Mouse (Mus musculus) megakaryocyte-erythroid progenitor cell, adult 5-6 weeks (primary cell): ENCODE results near the gene E2f4. TPM values are rescaled to one million over a fixed set of nuclear protein-coding genes. Genes with fewer than 3 reads are reported as not detected.

ENCODE experiments used
- ATAC-seq: replicated peaks from 2 replicates; pipeline ENCODE4 v1.8.0; 2016; ENCODE audit warnings: mild to moderate bottlenecking, inconsistent platforms; ENCODE audit not compliant: severe bottlenecking, poor library complexity, low FRiP score, low TSS enrichment
- total RNA-seq, 2 experiments: library from RNA; stranded (forward) in 1 of 2; stranded (reverse) in 1 of 2; fragments of 200-1000, 215-1000 nt in 1 of 2; fragments of >200 nt in 1 of 2; fragmentation: Nextera tagmentation in 1 of 2; gene quantifications; 2 replicates each; pipeline ENCODE4 v1.2.3; 2014 to 2017

The E2f4 gene
- total RNA-seq, 2 experiments from 2014 or later, result 128 to 390 TPM

DNA sequence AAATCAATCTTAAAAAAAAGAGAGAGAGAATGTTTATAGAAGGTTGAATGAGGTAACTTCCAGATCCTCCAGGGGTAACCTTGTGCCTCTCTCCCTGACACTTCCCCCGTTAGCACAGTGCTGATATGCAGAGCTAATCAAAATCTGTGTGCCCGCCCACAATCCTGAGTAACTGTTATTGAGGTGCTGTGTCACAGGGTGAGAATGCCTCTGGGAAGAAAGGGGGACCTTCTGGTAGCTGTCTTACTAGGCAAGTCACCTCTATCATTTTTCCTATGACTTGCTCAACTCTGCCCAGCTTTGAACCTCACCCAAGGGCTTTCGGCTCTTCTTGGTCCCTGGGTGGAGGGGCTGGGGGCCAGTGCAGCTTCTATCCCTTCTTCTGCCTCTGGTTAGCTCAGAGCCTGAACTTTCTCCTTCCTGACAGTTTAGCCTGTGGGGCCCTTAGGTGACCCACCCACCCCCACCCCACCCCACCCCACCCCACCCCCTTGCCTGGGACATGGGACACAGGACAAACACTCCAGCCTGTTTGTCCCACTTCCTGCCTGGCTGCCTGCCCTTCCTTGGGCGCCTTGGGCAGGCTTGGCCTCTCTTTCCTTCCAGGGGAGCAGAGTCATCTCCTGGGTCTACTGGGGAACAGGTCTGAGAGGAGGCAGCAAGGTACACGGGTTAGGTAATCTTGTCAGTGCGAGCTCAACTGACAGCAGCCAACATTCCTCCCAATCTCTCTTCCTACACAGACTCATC, 42.6 kb downstream of the E2f4 start:
- ATAC-seq, result peak; percentile 60

DNA sequence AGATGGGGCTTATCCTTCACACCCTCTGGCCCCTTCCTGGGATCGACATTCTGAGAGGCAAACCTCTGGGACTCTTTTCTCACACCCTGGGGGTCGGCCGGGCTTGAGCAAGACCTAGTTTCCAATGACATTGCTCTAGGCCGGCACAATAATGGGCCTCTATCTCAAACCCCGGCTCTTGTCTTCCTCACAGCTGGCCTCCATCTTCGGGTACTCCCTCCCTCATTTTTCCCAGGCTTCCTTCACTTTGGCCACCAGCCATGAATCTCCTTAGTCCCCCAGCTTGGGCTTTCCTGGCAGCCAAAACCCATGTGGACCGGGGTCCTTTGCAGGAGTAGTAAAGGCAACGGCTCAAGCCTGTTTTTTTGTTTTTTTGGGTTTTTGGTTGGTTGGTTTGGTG, 43.9 kb downstream of the E2f4 start:
- no peak for ATAC-seq

- ATAC-seq, result no peak
Observed at GRCm38 (mm10) chr8:105342768-105343167, 45.3 kb downstream of the E2f4 start.

DNA sequence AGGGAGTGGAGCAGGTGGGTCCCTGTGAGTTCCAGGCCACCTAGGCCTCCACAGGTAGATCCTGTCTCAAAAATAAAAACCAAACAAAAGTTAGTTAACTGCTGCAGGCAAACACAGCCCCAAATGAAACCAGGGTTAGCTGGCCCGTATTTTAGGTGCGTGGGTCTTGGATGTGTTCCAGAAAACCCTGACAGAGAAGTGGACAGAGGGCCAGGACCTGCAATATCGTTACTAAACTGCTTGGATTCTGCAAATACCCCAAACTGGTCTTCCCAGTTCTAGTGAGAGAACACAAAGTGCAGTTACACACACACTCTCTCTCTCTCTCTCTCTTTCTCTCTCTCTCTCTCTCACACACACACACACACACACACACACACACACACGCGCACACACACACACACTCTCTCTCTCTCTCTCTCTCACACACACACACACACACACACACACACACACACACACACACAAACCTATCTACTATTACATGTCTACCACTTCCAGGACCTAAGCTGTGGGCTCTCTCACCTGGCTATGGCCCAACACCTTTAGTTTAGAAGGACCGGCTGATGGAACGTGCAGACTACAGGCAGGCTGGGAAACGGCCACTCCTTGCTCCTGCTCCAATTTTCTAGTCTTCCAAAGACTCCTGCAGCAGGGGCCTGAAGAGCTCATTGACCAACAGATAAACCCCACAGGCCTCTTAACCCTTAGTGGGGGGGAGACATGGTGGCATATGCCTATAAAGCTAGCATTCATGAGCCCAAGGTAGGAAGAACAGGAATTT, 46.5 kb downstream of the E2f4 start:
- ATAC-seq, result no peak

DNA sequence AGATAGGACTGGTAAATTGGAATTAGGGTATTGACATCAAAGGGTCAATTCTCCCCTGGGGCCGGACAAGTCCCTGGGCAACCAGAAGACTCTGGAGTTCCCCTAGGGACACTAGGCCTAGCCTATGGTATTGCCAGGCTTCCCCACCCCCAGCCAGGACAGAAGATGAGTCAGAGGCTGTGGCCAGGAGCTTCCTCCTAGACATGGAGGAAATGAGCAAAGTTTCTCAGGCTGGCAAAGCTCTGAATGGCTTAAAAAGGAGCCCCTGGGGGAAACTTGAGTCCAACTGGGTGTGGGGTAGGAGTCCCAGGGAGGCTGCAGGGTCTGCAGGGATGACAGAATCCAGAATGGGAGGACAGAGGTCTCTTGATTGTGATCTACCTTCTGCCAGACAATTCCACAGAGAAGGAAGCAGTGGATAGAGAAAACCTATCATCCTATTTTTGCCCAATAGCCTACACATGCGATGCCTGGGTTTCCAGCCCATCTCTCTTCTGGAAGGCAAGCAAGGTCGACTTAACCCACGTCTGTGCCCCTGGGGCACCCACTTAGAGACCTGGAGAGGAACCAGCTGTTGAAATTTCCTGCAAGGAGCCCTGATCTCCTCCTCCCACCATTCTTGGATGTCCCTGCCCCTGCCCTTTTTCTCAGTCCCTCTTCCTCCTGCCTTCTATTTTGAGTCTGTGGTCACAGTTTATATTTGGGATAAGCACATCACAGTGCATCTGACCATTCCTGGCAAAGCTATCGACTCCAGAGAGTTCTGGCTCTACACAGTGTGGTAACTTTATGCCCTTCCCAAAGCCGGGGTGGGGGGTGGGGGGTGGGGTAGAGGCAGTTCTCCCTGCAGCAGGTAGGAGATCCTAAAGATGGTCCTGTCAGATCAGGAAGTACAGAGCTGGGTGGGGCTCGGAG, 47.9 kb downstream of the E2f4 start:
- ATAC-seq, result no peak

DNA sequence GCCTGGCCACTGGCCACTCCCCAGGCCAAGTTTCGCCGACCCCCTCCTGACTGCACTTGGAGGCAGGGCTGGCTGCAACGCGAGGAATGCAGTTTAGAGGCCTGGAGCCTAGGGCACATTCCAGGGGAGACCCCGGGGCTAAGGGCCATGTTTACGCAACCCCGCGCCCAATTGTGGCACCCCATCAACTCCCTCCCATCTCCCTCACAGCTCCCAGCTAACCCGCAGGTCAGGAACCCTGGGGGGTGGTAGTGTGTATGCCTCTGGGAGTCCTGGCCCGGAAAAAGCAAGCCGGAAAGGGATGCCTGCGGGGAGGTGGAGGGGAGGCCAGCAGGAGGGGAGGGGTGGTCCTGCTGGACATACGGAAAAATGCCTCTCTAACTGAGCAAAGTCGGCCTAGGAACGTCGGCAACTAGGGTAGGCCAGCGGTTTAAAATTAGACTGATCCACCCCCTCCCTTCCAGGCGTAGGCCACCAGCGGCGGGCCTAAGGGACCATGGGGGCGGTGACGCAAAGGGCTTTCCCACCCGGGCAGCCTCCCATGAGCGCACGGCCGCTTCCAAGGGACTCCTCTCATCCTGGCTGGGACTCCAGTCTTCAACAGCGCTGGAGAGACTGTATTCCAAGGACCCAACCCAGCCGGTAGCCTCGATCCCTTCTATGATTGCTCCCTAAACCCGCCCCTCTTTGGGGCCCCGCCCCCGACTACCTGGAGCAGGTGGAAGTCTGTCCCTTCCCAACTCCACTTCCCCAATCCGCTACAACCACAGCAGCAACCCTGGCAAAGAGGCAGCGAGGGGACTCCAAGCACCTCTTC, 49.4 kb downstream of the E2f4 start:
- no peak for ATAC-seq

DNA sequence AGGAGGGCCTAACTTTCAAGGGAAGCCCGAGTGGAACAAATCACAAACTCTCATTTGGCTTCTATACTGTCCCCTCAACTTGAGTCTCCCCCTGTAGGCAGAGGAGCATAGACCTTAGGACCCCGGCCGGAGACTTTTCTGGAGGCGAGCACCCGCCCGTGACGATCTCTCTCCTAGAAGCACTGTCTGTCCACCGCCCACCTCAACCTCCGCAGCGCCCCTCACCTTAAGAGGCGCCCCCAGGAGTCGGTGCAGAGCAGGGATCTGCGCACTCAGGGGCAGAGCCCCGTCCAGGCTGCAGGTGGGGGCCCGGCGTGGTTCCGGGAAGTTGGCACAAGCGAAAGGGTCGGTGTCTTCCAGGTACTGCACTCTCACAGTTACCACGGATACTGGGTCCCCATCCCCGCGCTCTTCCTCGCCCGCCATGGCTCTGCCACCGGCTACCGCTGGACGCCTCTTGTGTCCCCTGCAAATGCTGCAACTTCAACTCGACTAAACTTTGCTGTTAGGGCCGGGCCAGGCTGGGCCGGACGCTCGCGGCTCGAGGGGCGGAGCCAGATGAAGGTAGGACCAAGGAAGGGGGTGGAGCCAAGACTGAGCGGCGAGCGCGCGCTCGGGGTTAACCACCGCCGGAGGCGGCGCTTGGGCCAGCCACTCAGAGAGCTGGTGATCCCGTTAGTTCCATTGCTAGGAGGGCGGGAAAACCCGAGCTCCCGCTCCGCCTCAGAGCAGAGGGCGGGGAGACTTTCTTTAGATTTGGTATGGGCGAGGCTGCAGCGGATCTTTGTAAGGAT, 50.2 kb downstream of the E2f4 start, which contains the start of gene Fhod1:
Fhod1 (minus strand) TSS at position 526 of the 794 bp plus-strand sequence.
- peak; percentile 94 for ATAC-seq

DNA sequence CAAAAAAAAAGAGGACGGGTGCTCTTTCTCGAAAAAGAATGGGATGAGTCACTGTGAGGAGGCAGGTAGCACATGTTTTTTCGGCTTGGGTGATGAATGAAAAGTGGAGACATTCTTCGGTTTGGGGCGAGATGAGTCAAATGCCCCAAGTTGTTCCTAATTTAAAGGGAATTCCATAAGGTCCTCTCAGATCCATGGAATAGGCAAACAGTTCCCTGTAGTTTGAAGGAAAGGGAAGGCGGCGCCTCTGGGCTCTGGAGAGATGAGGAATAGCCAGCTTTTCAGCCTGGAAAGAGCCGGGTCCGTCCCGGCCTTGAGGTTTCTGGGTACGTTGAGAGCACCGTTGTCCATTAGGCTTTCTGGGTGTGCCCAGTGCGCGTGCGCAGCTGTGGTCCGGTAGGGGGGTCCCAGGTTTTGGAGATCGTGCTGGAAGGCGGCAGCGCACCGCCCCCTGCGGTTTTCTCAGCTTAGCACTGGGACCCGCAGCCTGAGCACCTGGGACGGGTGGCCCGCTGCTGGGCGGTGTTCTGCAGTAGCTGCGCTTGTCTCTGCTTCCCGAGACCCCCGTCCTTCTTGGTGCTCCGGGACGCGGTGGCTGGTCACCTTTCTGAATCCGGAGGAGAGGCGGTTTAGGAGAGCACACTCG, 51.1 kb downstream of the E2f4 start, which contains the start of gene Slc9a5:
Slc9a5 (plus strand) TSS at position 394 of the 646 bp plus-strand sequence.
- ATAC-seq, result no peak

DNA sequence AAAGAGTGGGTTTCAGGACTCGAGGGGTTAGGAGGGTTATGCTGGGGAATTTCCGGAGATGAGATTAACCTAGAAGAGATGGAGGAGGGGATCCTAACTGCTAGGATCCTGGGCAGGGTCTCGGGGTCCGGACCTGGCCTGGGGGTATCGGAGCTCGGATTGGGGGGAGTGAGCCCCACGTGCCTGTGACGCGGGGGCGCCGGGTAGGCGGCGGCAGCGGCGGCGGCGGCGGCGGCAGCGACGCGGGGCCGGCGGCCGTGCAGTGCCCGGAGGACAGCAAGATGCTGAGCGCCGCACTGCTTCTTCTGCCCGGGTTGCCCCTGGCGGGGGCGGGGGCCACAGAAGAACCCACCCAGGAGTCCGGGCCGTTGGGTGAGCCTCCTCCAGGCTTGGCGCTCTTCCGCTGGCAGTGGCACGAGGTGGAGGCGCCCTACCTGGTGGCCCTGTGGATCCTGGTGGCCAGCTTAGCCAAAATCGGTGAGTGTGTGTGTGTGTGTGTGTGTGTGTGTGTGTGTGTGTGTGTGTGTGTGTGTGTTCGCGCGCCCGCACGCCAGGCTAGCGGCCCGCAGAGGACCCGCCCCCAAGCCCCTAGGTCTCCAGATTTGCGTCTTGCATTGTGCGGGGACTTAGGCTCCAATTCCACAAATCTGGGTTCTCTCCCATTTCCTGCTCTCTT, 51.8 kb downstream of the E2f4 start:
- ATAC-seq, result no peak

DNA sequence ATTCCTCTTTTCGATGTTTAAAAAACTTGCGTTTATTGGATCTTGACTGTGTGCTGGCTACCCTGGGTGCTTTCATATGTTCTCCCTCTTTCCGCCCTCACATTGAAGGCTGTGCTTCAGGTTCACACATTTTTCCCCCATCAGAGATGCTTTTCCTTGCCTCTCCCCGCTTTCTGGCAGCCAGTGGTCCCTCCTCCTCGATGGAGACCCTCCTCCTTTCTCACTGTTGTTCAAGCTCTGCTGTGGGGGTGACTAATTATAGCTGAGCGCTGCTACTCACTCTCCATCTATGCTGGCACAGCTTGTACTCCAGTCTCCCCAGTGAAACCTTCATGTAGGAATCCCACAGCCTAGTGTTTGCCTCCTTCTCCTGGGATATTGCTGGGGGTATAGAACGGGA, 52.7 kb downstream of the E2f4 start:
- ATAC-seq, result no peak

DNA sequence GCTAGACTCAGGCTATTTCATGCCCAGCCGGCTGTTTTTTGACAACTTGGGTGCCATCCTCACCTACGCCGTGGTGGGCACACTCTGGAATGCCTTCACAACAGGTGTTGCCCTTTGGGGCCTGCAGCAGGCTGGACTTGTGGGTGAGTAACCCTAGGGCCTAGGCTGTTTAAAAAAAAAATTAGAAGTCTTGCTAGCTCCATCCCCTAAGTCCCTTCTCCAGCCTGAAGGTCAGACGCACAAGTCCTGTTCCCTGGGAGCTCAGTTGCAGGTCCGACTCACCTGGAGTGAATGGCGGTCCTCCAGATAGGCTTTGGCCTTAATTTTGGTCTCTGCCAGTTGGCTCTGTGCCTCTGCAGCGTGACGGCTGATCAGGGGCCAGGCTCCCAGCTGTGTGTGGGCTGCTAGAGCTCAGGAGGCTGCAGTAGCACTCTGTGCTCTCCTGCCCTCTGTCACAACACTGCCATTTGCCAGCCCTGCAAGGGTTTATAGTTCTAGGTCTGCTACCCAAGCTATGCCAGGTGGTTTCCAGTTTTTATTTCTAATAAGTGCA, 56.2 kb downstream of the E2f4 start:
- ATAC-seq, result no peak

DNA sequence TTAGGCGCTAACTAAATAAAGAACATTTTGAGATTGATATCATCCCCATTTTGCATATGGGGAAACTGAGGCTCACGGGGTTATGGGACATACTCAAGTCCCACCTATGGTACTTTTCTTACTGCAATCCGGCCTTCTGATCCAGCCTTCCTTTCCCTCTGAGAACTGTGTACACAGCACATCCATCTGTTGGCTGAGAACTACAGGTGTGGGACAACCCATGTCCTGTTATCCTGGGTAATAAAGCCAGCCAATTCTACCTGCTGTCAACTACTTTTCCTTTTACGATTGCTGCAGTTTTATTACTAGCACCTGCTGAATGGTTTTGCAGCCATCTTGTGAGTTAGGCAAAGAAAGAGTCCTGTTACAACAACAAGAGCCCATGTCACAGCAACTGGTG, 57.1 kb downstream of the E2f4 start:
- no peak for ATAC-seq

Other genes with a start within 250 kb of the E2f4 start
- not detected in 2 replicates for gene Ces3a, start 249.1 kb upstream of the E2f4 start, total RNA-seq (2014; fragmentation: Nextera tagmentation)
- not detected in 2 replicates for gene Ces3a, start 249.1 kb upstream of the E2f4 start, total RNA-seq (2017)
- gene Ces3b, start 213.9 kb upstream of the E2f4 start, total RNA-seq (2014; fragmentation: Nextera tagmentation), result not detected in 2 replicates
- gene Ces3b, start 213.9 kb upstream of the E2f4 start, total RNA-seq (2017), result not detected in 2 replicates
- gene Ces4a, start 165.9 kb upstream of the E2f4 start, total RNA-seq (2014; fragmentation: Nextera tagmentation), result not detected in 2 replicates
- not detected in 2 replicates for gene Ces4a, start 165.9 kb upstream of the E2f4 start, total RNA-seq (2017)
- 29.5 and 34.0 TPM in 2 replicates for gene Cbfb, start 127.0 kb upstream of the E2f4 start, total RNA-seq (2014; fragmentation: Nextera tagmentation)
- 48.2 and 98.0 TPM in 2 replicates for gene Cbfb, start 127.0 kb upstream of the E2f4 start, total RNA-seq (2017)
- gene D230025D16Rik, start 72.5 kb upstream of the E2f4 start, total RNA-seq (2014; fragmentation: Nextera tagmentation), result 22.9 and 24.2 TPM in 2 replicates
- 11.3 and 15.1 TPM in 2 replicates for gene D230025D16Rik, start 72.5 kb upstream of the E2f4 start, total RNA-seq (2017)
- 1.4 and 2.6 TPM in 2 replicates for gene B3gnt9, start 42.5 kb upstream of the E2f4 start, total RNA-seq (2014; fragmentation: Nextera tagmentation)
- 0.23 TPM in 1 of 2 replicates, not detected in the other for gene B3gnt9, start 42.5 kb upstream of the E2f4 start, total RNA-seq (2017)
- gene Tradd, start 33.1 kb upstream of the E2f4 start, total RNA-seq (2014; fragmentation: Nextera tagmentation), result 10.1 and 18.1 TPM in 2 replicates
- 14.0 and 15.0 TPM in 2 replicates for gene Tradd, start 33.1 kb upstream of the E2f4 start, total RNA-seq (2017)
- gene Fbxl8, start 33.0 kb upstream of the E2f4 start, total RNA-seq (2014; fragmentation: Nextera tagmentation), result 2.4 and 2.7 TPM in 2 replicates
- 1.7 and 1.9 TPM in 2 replicates for gene Fbxl8, start 33.0 kb upstream of the E2f4 start, total RNA-seq (2017)
- not detected in 2 replicates for gene Hsf4, start 27.9 kb upstream of the E2f4 start, total RNA-seq (2014; fragmentation: Nextera tagmentation)
- not detected in 2 replicates for gene Hsf4, start 27.9 kb upstream of the E2f4 start, total RNA-seq (2017)
- gene Nol3, start 21.5 kb upstream of the E2f4 start, total RNA-seq (2014; fragmentation: Nextera tagmentation), result 0.49 TPM in 1 of 2 replicates, not detected in the other
- 0.04 TPM in 1 of 2 replicates, not detected in the other for gene Nol3, start 21.5 kb upstream of the E2f4 start, total RNA-seq (2017)
- 3.2 and 4.9 TPM in 2 replicates for gene 4931428F04Rik, start 7.8 kb upstream of the E2f4 start, total RNA-seq (2014; fragmentation: Nextera tagmentation)
- gene 4931428F04Rik, start 7.8 kb upstream of the E2f4 start, total RNA-seq (2017), result 0.42 and 5.5 TPM in 2 replicates
- gene Exoc3l, start 1.6 kb upstream of the E2f4 start, total RNA-seq (2014; fragmentation: Nextera tagmentation), result 0.64 and 7.1 TPM in 2 replicates
- gene Exoc3l, start 1.6 kb upstream of the E2f4 start, total RNA-seq (2017), result 0.27 TPM in 1 of 2 replicates, not detected in the other
- gene Elmo3, start 7.9 kb downstream of the E2f4 start, total RNA-seq (2014; fragmentation: Nextera tagmentation), result 1.4 and 7.7 TPM in 2 replicates
- gene Elmo3, start 7.9 kb downstream of the E2f4 start, total RNA-seq (2017), result 0.61 TPM in 1 of 2 replicates, not detected in the other
- gene Lrrc29, start 28.6 kb downstream of the E2f4 start, total RNA-seq (2014; fragmentation: Nextera tagmentation), result 8.3 and 9.8 TPM in 2 replicates
- gene Lrrc29, start 28.6 kb downstream of the E2f4 start, total RNA-seq (2017), result 4.8 TPM in 2 replicates
- gene Tmem208, start 28.7 kb downstream of the E2f4 start, total RNA-seq (2014; fragmentation: Nextera tagmentation), result 86.9 and 175 TPM in 2 replicates
- 46.9 and 64.6 TPM in 2 replicates for gene Tmem208, start 28.7 kb downstream of the E2f4 start, total RNA-seq (2017)
- 7.0 and 9.1 TPM in 2 replicates for gene Fhod1, start 50.3 kb downstream of the E2f4 start, total RNA-seq (2014; fragmentation: Nextera tagmentation)
- gene Fhod1, start 50.3 kb downstream of the E2f4 start, total RNA-seq (2017), result 0.99 and 8.2 TPM in 2 replicates
- 0.22 TPM in 1 of 2 replicates, not detected in the other for gene Slc9a5, start 51.2 kb downstream of the E2f4 start, total RNA-seq (2014; fragmentation: Nextera tagmentation)
- gene Slc9a5, start 51.2 kb downstream of the E2f4 start, total RNA-seq (2017), result 0.04 TPM in 1 of 2 replicates, not detected in the other
- not detected in 2 replicates for gene Plekhg4, start 75.6 kb downstream of the E2f4 start, total RNA-seq (2014; fragmentation: Nextera tagmentation)
- not detected in 2 replicates for gene Plekhg4, start 75.6 kb downstream of the E2f4 start, total RNA-seq (2017)
- not detected in 2 replicates for gene Kctd19, start 115.8 kb downstream of the E2f4 start, total RNA-seq (2014; fragmentation: Nextera tagmentation)
- gene Kctd19, start 115.8 kb downstream of the E2f4 start, total RNA-seq (2017), result not detected in 2 replicates
- gene Lrrc36, start 115.9 kb downstream of the E2f4 start, total RNA-seq (2014; fragmentation: Nextera tagmentation), result 0.61 and 1.5 TPM in 2 replicates
- gene Lrrc36, start 115.9 kb downstream of the E2f4 start, total RNA-seq (2017), result 0.46 TPM in 1 of 2 replicates, not detected in the other
- 0.45 and 1.4 TPM in 2 replicates for gene Tppp3, start 173.9 kb downstream of the E2f4 start, total RNA-seq (2014; fragmentation: Nextera tagmentation)
- 1.3 TPM in 1 of 2 replicates, not detected in the other for gene Tppp3, start 173.9 kb downstream of the E2f4 start, total RNA-seq (2017)
- 8.4 and 12.8 TPM in 2 replicates for gene Zdhhc1, start 199.2 kb downstream of the E2f4 start, total RNA-seq (2014; fragmentation: Nextera tagmentation)
- 2.2 and 3.8 TPM in 2 replicates for gene Zdhhc1, start 199.2 kb downstream of the E2f4 start, total RNA-seq (2017)
- 0.20 TPM in 1 of 2 replicates, not detected in the other for gene Hsd11b2, start 221.1 kb downstream of the E2f4 start, total RNA-seq (2014; fragmentation: Nextera tagmentation)
- gene Hsd11b2, start 221.1 kb downstream of the E2f4 start, total RNA-seq (2017), result 0.19 TPM in 1 of 2 replicates, not detected in the other